Mouse (Mus musculus): ENCODE results near the gene Plxnc1. TPM values are rescaled to one million over a fixed set of nuclear protein-coding genes. Genes with fewer than 3 reads are reported as not detected.

Plxnc1 gene
- polyA plus RNA-seq, 1 experiment, result 31.1 TPM

DNA sequence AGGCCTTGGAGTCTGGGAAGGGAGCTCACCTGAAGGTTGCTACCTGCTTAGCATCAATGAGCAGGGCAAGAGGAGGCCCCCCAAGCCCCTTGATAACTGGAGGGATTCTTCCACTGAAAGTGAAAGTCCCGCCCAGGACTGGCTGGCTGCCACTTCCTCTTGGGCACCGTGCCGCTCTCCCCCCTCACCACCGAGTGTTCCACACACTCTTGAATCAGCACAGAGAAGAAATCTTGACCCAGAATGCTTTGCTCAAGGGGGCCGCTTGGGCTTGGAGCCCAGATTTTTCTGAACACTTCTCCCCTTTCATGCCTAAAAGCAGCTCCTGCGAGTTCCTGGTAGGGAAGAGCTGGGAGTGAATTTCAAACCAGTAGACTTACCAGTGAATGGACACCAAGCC lies 115.2 kb downstream of the Plxnc1 start:
- peak; percentile 97 for DNase-seq (ENCODE audit: low read depth)
- TF ChIP-seq POLR2A (IDR thresholded peaks at IDR 0.05; ENCODE audit: borderline replicate concordance, extremely low read depth, insufficient read depth, insufficient read length, poor library complexity, severe bottlenecking), result no peak
- no peak for TF ChIP-seq CTCF (IDR thresholded peaks at IDR 0.05; ENCODE audit: borderline replicate concordance, extremely low read depth, insufficient read depth, insufficient read length)

DNA sequence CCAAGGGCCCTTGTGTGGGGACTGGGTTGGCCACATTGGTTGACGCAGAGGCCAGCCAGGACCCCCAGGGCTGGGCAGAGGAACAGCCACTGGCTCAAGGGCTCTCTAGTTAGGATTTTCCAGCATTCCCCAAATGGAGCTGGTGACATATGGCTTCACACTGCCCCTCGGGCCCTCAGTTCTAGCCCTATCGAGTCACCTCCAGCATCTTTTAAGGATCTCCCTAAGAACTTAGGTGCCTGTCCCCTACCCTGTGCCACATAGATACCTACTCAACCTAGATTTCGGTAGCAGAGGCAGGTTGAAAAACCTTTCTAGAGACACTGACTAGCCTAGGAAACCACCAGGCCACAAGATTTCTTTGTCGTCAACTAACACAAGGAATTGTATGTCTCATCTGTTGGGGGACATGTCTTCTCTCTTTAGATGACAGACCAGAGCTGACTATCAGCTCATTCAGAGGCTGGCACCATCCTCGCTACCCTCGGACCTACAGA lies 115.9 kb downstream of the Plxnc1 start:
- DNase-seq (ENCODE audit: low read depth), result no peak
- TF ChIP-seq POLR2A (IDR thresholded peaks at IDR 0.05; ENCODE audit: borderline replicate concordance, extremely low read depth, insufficient read depth, insufficient read length, poor library complexity, severe bottlenecking) (no peak), CTCF (IDR thresholded peaks at IDR 0.05; ENCODE audit: borderline replicate concordance, extremely low read depth, insufficient read depth, insufficient read length) (no peak)

DNA sequence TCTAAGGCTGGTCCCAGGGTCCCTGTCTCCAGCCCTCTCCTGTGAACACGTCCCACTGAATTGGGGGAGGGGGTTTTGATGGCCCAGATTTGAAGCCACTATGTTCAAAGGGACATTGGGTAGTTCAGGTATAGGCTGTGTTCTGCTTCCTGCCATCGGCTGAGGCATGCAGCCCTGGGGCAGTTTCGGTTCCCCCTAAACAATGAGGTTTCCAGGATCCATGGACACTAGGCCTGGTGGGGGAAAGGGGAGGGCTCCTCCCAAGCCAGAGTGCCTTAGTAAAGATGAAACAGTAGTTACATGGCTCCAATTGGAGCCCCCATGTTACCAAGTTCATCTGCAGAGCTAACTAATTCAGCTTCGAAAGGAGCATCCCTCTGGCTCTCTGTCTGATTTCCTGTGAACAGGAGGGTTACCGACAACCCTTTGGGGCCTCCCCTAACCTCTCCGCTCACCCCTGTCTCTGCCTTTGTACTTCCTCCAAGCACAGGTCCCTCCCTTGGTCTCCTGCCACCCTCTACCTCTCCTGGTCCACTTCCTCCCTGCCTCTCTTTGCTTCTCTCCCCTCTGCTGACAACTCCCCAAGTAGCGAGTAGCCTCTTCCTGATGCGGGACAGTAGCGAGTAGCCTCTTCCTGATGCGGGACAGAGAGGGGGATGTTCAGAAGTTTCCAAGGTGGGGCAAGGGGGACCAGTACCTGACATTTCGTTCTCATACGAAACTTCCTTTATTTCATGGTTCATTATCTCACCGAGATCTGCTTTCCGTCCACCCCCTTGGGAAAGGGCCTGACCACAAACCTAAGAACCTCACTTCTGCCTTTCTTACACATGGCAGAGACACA lies 116.5 kb downstream of the Plxnc1 start:
- no peak for DNase-seq (ENCODE audit: low read depth)
- no peak for TF ChIP-seq CTCF (IDR thresholded peaks at IDR 0.05; ENCODE audit: borderline replicate concordance, extremely low read depth, insufficient read depth, insufficient read length)
- TF ChIP-seq POLR2A (IDR thresholded peaks at IDR 0.05; ENCODE audit: borderline replicate concordance, extremely low read depth, insufficient read depth, insufficient read length, poor library complexity, severe bottlenecking), result no peak

DNA sequence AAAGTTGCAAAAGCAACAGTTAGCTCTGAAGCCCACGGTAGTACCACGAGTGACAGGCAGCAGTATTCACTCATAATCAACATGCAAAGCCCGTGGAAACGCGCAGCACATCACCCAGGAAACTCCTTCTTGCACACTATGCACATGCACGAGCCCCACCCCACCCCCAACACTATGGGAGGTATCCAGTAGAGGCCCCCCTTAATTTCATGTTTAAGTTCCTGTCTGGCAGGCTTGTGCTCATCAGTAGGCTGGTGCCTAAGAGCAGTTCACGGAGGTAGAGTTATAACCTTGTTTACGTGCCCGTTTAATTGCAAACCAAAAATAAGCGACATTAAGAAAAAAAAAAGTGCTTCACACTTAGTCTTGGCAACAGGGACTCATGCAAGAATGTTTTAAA lies 117.3 kb downstream of the Plxnc1 start:
- no peak for TF ChIP-seq CTCF (IDR thresholded peaks at IDR 0.05; ENCODE audit: borderline replicate concordance, extremely low read depth, insufficient read depth, insufficient read length)
- TF ChIP-seq POLR2A (IDR thresholded peaks at IDR 0.05; ENCODE audit: borderline replicate concordance, extremely low read depth, insufficient read depth, insufficient read length, poor library complexity, severe bottlenecking), result no peak
- no peak for DNase-seq (ENCODE audit: low read depth)

DNA sequence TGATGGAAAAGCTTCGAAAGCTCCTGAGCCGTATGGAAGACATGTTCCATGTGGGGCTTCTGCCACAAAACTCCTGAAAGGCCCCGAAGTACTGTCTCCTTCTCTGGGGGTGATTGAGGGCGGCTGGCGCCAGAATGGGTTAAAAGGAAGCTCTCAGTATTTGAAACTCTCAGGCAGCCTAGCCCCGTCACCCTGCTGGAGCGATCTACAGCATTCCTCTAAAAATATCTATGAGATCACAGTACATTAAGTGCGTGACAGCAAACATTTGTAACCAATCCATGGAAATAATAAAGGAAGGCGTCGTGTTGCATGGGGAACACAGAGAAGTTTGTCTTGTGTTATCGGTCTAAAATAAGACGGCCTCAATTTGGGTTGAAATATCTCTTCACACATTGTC lies 118.2 kb downstream of the Plxnc1 start:
- no peak for DNase-seq (ENCODE audit: low read depth)
- TF ChIP-seq POLR2A (IDR thresholded peaks at IDR 0.05; ENCODE audit: borderline replicate concordance, extremely low read depth, insufficient read depth, insufficient read length, poor library complexity, severe bottlenecking) (no peak), CTCF (IDR thresholded peaks at IDR 0.05; ENCODE audit: borderline replicate concordance, extremely low read depth, insufficient read depth, insufficient read length) (no peak)

DNA sequence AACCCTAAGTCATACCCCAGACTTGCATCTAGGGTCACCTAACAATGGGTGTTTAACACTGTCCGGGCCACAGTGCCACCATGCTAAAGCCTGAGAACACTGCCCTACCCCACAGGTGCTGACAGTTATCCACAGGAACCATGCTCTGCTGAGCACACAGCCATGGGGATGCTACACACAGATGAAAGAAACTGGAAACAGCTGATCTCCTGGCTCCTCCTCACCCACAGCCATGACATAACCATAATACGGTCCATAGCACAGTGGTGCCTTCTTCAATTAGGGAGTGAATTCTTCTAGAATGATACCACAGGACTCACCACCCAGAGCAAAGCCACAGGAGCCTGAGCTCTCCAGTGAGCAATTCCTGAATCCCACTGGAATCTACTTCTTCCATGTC lies 118.7 kb downstream of the Plxnc1 start:
- TF ChIP-seq CTCF (IDR thresholded peaks at IDR 0.05; ENCODE audit: borderline replicate concordance, extremely low read depth, insufficient read depth, insufficient read length), result no peak
- TF ChIP-seq POLR2A (IDR thresholded peaks at IDR 0.05; ENCODE audit: borderline replicate concordance, extremely low read depth, insufficient read depth, insufficient read length, poor library complexity, severe bottlenecking), result no peak

DNA sequence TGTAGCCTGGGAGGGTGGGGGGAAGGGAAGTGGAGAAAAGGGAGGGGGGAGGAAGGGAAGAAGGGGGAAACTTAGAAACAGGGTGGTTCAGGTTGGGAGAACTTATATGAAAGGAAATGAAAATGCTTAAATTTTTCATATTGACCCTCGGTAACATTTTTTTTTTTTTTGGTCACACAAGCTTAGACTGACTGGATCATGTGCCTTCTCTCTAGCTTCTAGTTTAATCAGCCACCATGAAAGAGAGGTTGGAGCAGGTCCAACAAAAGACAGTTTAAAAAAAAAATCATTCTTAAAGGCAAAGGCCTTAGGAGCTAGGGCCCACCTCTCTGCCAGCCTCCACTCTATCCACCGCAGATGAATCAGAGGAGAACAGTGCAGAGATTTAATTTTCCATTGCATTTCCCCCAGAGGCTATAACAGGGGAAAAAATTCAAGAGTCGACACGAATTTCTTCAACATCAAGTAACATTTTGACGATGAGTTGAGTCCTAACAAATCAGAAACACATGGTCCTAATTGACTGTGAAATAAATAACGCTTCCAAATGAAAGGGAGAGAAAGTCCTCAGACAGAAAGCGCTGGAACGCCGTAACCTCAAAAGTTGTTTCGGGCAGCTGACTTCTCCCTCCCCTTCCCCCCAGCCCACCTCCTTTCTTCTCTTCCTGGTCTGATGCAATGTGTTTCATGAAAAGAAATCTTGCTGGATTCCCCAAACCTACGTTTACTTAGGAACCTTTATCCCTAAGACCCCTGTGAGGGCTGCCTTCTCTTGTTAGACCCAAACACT lies 120.5 kb downstream of the Plxnc1 start:
- TF ChIP-seq CTCF (IDR thresholded peaks at IDR 0.05; ENCODE audit: borderline replicate concordance, extremely low read depth, insufficient read depth, insufficient read length) (no peak), POLR2A (IDR thresholded peaks at IDR 0.05; ENCODE audit: borderline replicate concordance, extremely low read depth, insufficient read depth, insufficient read length, poor library complexity, severe bottlenecking) (no peak)
- peak; percentile 49 for DNase-seq (ENCODE audit: low read depth)

More for the DNA sequence above, 118.7 kb downstream of the Plxnc1 start:
- DNase-seq (ENCODE audit: low read depth), result no peak

DNA sequence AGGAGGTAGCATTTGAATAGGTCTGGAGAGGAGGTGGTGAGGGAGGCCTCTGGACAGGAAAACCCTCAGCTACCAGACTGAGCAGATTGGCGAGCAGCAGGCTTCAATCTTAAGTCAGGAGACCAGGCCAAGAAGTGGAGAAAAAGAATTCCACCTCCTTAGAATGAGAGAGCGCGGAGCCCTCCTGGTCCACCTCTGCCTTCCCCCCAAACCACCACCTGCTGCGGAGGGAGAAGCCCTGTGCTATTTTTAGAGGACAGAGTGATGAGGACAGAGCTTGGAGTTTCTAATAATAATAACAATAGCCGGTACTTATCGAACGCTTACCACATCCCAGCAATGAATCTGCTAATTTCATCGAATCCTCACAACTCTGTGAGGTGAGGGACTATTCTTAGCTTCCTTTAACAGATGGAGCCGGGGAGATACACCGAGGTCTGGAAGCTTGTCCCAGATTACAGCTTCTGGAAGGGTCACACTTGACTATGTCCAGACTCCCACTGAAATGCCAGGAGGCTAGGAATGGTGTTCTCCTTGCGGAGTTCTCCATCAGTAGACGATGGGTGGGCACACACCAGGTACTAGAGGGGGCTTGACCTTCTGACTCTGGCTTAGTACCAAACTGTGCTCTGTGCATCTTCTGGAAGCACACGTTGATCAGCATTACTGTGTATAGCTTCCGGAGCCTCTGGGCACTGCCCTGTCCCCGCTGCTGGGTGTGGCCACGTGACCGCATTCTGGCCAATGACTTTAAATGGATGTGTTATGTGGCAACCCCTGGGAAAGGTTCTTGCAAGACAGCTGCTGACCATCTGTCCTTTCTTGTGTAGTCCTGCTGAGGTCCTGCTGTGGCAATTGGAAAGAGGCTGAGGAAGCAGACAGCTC lies 125.6 kb downstream of the Plxnc1 start:
- no peak for DNase-seq (ENCODE audit: low read depth)
- TF ChIP-seq POLR2A (IDR thresholded peaks at IDR 0.05; ENCODE audit: borderline replicate concordance, extremely low read depth, insufficient read depth, insufficient read length, poor library complexity, severe bottlenecking) (no peak), CTCF (IDR thresholded peaks at IDR 0.05; ENCODE audit: borderline replicate concordance, extremely low read depth, insufficient read depth, insufficient read length) (no peak)

DNA sequence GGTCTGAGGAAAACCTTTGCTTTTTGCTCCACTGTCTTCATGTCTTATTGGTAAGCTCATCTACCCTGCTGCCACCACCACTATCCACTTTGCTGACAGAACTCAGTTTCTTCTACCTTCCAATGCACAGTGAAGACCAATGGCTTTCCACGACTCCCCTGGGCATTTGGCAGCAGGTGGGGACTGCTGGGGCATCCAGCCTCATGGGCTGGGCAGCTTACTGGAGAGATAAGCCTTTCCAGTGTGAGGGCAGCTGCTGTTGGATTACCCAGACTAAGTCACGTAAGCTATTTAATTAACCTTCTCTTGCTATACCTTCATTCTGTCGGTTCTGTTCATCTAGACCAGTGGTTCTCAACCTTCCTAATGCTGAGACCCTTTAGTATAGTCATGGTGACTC lies 126.5 kb downstream of the Plxnc1 start:
- TF ChIP-seq POLR2A (IDR thresholded peaks at IDR 0.05; ENCODE audit: borderline replicate concordance, extremely low read depth, insufficient read depth, insufficient read length, poor library complexity, severe bottlenecking) (no peak), CTCF (IDR thresholded peaks at IDR 0.05; ENCODE audit: borderline replicate concordance, extremely low read depth, insufficient read depth, insufficient read length) (no peak)
- no peak for DNase-seq (ENCODE audit: low read depth)

DNA sequence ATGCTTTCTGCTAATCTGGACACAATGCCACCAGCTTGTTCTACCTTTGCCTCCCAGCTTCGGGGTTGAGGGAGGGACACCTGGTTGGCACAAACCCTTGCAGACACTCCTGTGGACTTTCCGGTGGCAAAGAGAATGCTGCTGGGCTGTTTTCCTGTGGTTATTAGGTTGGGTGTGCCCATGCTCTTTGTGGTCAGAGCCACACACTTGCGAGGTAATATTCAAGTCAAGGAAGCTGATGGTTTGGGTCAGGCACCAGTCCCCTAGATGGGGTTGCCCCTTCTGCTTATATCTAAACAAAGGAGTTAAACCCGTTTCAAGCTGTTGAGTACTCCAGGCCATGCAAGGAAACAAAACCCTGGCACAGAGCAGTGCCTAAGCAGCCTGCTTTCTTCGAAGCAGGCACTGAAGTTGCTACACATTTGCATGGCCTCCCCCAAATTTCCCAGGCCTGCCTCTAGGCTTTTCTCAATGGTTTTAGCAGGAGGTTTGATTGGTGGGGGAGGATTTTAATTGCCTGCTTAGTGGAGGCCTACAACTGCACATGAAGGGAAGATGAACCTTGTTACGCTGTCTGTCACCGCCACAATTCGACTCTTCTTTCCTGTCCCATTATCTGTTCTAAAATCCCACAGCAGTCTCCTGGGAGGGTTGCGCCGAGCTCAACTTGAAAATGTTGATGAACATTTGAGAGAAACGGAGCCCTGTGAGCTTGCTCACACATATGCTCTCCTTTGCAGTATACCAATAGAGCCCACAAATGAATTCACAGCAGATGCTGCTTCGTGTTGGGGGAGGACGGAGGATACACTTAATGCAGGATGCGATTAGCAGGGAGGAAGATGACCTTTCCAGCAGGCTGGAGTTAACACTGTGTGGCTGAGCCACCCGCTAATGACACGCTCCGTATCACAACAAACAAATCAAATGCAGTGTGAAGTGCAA lies 132.5 kb downstream of the Plxnc1 start:
- DNase-seq (ENCODE audit: low read depth), result peak; percentile 79
- TF ChIP-seq POLR2A (IDR thresholded peaks at IDR 0.05; ENCODE audit: borderline replicate concordance, extremely low read depth, insufficient read depth, insufficient read length, poor library complexity, severe bottlenecking) (no peak), CTCF (IDR thresholded peaks at IDR 0.05; ENCODE audit: borderline replicate concordance, extremely low read depth, insufficient read depth, insufficient read length) (no peak)
